Mouse (Mus musculus) erythroblast, embryonic 14.5 days (primary cell): ENCODE data around the gene Capn7.

ENCODE experiments used
- GATA1 ChIP-seq: IDR thresholded peaks from 2 replicates; pipeline ENCODE4 v1.6.1; 2012; ENCODE audit warnings: low read length, inconsistent platforms, mixed read lengths
- TAL1 ChIP-seq: IDR thresholded peaks from 3 replicates; pipeline ENCODE4 v1.6.1; 2012; ENCODE audit warnings: low read length, inconsistent platforms, mixed read lengths

DNA sequence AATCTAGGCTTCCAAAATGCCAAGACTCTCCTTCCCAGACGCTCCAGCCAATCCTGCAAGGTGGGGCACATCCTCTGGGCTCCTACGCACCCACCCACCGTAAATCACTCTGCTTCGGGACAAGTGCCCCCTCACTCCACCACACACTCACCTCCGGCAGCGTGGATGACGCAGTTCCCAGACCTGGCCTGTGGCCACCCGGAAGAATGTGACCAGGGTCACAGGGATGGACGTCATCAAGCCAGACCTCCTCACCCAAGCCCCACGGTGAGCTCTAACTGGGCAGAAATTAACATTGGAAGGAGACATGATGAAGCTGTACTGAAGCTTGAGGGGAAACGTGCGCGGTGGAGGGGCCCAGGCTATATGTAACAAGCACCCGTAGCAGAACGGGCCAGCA lies 70.8 kb downstream of the Capn7 start:
- TF ChIP-seq TAL1 = no peak
- no peak for TF ChIP-seq GATA1
